Mouse (Mus musculus): Measurements from ENCODE around the gene Stx18. TPM values are rescaled to one million over a fixed set of nuclear protein-coding genes. Genes with fewer than 3 reads are reported as not detected.

The Stx18 gene
- polyA plus RNA-seq, 1 experiment from 2014 or later = 38.6 TPM

DNA sequence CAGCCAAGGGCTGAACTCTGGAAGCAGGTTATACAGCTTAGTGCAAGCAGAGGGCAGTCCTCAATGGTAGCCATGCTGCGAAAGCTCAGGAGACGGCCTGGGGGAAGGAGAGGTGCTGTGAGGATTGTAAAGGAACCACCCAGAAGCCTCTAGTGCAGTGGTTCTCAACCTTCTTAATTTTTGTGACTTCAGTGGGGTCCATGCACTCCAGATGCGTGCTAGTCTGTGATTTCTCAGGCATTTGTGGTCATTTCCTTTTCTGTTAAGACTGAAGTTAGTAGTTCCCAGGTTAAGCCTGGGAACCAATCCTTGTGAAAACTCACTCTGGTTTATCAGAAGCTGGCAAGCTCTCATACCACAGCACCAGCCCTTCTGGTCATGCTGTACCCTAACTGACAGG lies 51.6 kb downstream of the Stx18 start:
- no peak overlapping the region for H3K27ac ChIP-seq (ENCODE audit: low read length)
- 64% methylated on average over 3 of the region's 3 CpGs for WGBS
- no peak; the same call in 1 of the 2 replicates for ATAC-seq
- H3K4me2 ChIP-seq (ENCODE audit: low read length) = no peak overlapping the region
- H3K4me1 ChIP-seq (replicated peaks; ENCODE audit: control insufficient read depth, insufficient read depth, low read length) = peaks cover 9% of the 10 kb centered on the region; the same call in 1 of the 2 replicates
- H3K9ac ChIP-seq (replicated peaks; ENCODE audit: low read depth, low read length) = no peak overlapping the region
- H3K36me3 ChIP-seq (ENCODE audit: control insufficient read depth, insufficient read depth) = no peaks in the 10 kb centered on the region
- no peak overlapping the region for H3K4me3 ChIP-seq (replicated peaks; ENCODE audit: low read length)
- no peaks in the 10 kb centered on the region for H3K9me3 ChIP-seq (ENCODE audit: control insufficient read depth, low read length)
- no peaks in the 10 kb centered on the region for H3K27me3 ChIP-seq (replicated peaks; ENCODE audit: control insufficient read depth, insufficient read depth, low read length)

DNA sequence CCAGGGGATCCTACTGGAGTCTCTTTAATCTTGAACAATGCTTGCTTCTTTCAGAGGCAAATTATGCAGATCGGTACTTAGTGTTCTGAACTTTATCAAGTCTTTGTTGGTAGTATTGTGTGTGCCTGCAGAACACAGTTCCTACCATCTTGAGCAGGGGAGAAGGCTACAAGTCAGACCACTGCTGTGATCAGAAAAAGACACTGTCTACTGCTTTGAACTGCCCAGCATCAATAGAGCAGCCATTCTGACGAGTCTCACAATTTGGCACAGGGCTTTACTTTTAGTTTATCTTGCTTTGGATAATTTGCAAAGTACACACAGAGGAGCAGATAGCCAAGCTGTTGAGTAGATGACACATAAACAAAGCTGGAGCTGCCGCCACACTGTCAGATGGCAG lies 52.0 kb downstream of the Stx18 start:
- Histone ChIP-seq H3K27ac (ENCODE audit: low read length) (no peak overlapping the region), H3K36me3 (ENCODE audit: control insufficient read depth, insufficient read depth) (no peaks in the 10 kb centered on the region), H3K9me3 (ENCODE audit: control insufficient read depth, low read length) (no peaks in the 10 kb centered on the region), H3K9ac (replicated peaks; ENCODE audit: low read depth, low read length) (no peak overlapping the region), H3K4me2 (ENCODE audit: low read length) (no peak overlapping the region), H3K4me1 (replicated peaks; ENCODE audit: control insufficient read depth, insufficient read depth, low read length) (peaks cover 7% of the 10 kb centered on the region; the same call in 1 of the 2 replicates), H3K4me3 (replicated peaks; ENCODE audit: low read length) (no peak overlapping the region), H3K27me3 (replicated peaks; ENCODE audit: control insufficient read depth, insufficient read depth, low read length) (no peaks in the 10 kb centered on the region)
- peak; percentile 52 for ATAC-seq
- 19% methylated on average over 3 of the region's 3 CpGs for WGBS

DNA sequence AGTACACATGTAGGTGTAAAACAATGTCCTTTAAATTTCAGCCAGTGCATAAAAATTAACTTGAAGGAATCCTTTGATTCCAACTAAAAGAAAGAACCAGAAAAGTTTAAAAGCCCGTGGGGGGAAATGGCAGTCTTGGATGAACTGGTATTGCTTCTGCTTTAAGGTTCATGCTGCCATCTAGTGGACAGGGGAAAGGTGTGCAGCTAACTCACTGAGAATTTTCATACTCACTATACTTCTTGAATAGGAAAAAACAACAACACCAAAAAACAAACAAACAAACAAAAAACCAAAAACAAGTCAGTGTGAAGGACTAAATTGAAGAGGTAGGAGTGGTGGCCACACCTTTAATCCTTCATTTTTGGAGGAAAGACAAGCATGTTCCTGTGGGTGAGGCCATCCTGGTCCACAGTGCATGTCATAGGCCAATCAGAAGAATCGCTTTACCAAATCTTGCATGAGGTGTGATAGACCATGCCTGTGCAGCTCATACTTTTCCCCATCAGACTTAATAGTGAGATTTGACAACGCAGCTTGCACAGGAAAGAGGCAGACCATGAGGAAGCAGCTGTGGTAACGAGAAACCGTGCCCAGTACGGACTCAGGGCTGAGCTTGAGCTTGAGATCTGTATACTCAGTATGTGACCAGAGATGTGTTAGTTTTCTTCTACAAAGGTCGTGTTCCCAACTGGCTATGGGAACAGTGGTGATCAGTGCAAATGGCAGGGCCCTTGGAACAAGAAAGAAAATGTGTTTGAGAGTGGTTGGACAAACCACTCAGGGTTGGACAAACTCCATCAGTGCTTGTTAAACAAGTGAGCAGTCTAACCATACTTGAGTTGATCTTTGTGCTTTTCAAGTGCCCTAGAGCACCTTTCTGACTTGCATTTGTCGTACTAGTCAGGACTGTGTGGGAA lies 52.8 kb downstream of the Stx18 start:
- Histone ChIP-seq H3K4me1 (replicated peaks; ENCODE audit: control insufficient read depth, insufficient read depth, low read length) (peaks cover 5% of the 10 kb centered on the region; the same call in 1 of the 2 replicates), H3K36me3 (ENCODE audit: control insufficient read depth, insufficient read depth) (no peaks in the 10 kb centered on the region), H3K4me2 (ENCODE audit: low read length) (no peak overlapping the region), H3K27ac (ENCODE audit: low read length) (no peak overlapping the region), H3K27me3 (replicated peaks; ENCODE audit: control insufficient read depth, insufficient read depth, low read length) (no peaks in the 10 kb centered on the region), H3K9ac (replicated peaks; ENCODE audit: low read depth, low read length) (no peak overlapping the region), H3K4me3 (replicated peaks; ENCODE audit: low read length) (no peak overlapping the region), H3K9me3 (ENCODE audit: control insufficient read depth, low read length) (no peaks in the 10 kb centered on the region)
- peak; percentile 58; the same call in 1 of the 2 replicates for ATAC-seq
- 75% methylated on average over 8 of the region's 8 CpGs for WGBS

DNA sequence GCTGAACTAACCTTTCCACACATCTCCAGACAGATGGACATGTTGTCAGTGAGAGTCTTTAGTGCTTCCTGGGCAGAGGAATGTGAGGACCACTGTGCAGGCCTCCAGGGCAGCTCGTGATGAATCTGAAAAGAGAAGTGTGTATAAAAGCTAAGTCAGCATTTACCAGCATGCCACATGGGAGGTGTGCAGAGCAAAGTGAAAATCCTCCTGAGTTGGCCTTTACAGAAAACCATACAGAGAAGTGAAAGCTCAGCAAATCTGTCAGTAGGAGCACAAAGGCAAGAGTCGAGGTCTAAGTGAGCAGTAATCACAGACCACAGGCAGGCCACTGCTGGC lies 53.4 kb downstream of the Stx18 start:
- Histone ChIP-seq H3K27me3 (replicated peaks; ENCODE audit: control insufficient read depth, insufficient read depth, low read length) (no peaks in the 10 kb centered on the region), H3K4me3 (replicated peaks; ENCODE audit: low read length) (no peak overlapping the region), H3K27ac (ENCODE audit: low read length) (no peak overlapping the region), H3K36me3 (ENCODE audit: control insufficient read depth, insufficient read depth) (no peaks in the 10 kb centered on the region), H3K9ac (replicated peaks; ENCODE audit: low read depth, low read length) (no peak overlapping the region), H3K4me2 (ENCODE audit: low read length) (no peak overlapping the region), H3K9me3 (ENCODE audit: control insufficient read depth, low read length) (no peaks in the 10 kb centered on the region), H3K4me1 (replicated peaks; ENCODE audit: control insufficient read depth, insufficient read depth, low read length) (peaks cover 5% of the 10 kb centered on the region; the same call in 1 of the 2 replicates)
- no peak for ATAC-seq
- WGBS = 66% methylated on average over 2 of the region's 2 CpGs

DNA sequence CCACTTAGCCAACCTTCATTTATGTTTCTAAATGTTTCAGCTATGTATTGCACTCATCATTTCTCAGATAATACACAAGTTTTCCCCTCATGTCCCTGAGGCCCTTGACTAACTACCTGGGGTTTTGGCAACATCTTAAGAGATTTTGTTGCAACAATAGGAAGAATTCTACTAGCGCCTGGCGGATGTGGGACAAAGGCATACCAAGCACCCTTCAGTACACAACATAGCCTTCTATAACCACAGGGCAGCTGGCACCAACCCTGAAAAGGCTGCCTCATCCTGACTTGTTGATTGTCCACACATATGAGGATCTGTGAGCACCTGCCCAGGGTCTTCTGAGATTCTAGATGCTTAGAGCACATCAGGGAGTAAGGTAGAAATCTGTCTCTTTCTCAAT lies 55.8 kb downstream of the Stx18 start:
- H3K27ac ChIP-seq (ENCODE audit: low read length) = no peak overlapping the region
- no peak for ATAC-seq
- 85% methylated on average over 2 of the region's 2 CpGs for WGBS

DNA sequence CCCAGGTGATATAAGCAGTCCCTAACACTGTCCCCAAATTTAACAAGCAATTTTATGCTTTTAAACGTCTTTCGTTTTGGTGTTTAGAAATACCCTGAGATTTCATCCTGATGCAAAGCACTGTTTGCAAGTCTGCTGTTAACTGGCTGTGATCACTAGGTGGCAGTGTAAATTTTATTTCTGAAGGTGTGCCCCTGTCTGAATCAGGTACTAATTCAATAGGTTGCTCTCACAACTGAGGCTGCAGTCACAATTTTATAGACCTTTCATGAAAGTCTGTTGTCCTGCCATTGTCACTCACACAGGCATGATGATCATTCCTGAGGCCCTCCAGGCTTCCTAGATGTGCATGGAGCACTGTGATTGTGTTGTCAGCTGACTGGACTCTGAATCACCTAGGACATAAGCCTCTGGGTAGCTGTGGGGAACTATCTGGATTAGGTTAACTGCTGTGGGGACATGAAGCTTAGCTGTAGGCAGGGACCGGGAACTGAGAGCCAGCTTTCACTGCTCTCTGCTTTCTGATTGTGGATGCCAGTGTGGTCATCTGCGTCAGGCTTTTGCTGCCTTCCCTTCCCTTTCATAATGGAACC lies 59.1 kb downstream of the Stx18 start:
- Histone ChIP-seq H3K9ac (replicated peaks; ENCODE audit: low read depth, low read length) (no peak overlapping the region), H3K4me1 (replicated peaks; ENCODE audit: control insufficient read depth, insufficient read depth, low read length) (no peaks in the 10 kb centered on the region), H3K4me3 (replicated peaks; ENCODE audit: low read length) (no peak overlapping the region), H3K27me3 (replicated peaks; ENCODE audit: control insufficient read depth, insufficient read depth, low read length) (no peaks in the 10 kb centered on the region), H3K27ac (ENCODE audit: low read length) (no peak overlapping the region), H3K9me3 (ENCODE audit: control insufficient read depth, low read length) (no peaks in the 10 kb centered on the region), H3K36me3 (ENCODE audit: control insufficient read depth, insufficient read depth) (no peaks in the 10 kb centered on the region), H3K4me2 (ENCODE audit: low read length) (no peak overlapping the region)
- ATAC-seq = 0 out of 2 replicates have a peak, but pooled peaks have one; percentile 38
- 71% methylated on average over 4 of the region's 4 CpGs for WGBS

More for the DNA sequence above, 55.8 kb downstream of the Stx18 start:
- H3K4me2 ChIP-seq (ENCODE audit: low read length) = no peak overlapping the region
- peaks cover 5% of the 10 kb centered on the region; the same call in 1 of the 2 replicates for H3K4me1 ChIP-seq (replicated peaks; ENCODE audit: control insufficient read depth, insufficient read depth, low read length)
- H3K9me3 ChIP-seq (ENCODE audit: control insufficient read depth, low read length) = no peaks in the 10 kb centered on the region
- no peaks in the 10 kb centered on the region for H3K27me3 ChIP-seq (replicated peaks; ENCODE audit: control insufficient read depth, insufficient read depth, low read length)
- H3K9ac ChIP-seq (replicated peaks; ENCODE audit: low read depth, low read length) = no peak overlapping the region
- no peak overlapping the region for H3K4me3 ChIP-seq (replicated peaks; ENCODE audit: low read length)
- no peaks in the 10 kb centered on the region for H3K36me3 ChIP-seq (ENCODE audit: control insufficient read depth, insufficient read depth)

DNA sequence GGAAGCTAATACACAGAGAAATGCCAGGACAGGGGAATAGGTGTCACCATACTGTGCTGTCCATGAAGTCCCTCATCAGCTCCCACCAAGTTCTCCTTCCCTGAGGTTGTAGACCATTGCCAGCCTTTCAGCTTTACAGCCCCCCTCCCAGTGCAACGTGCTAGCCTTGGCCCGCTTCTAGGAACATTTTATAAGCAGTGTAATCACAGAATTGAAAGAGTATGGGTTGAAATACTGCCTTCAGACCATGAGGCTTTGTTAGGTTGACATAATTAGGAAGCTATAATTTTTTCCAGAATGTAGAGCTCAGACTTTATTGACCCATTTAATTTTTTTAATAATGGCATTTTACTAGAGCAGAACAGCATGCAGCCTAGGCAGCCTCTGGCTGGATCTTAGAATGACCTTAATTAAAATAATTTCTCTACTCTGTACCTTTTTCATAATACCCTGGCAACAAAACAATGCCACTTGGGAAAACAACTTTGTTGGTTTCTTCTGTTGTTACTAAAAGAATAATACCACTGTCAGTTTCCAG lies 60.7 kb downstream of the Stx18 start:
- WGBS = 52% methylated on average over 2 of the region's 2 CpGs
- no peak; the same call in 1 of the 2 replicates for ATAC-seq
- Histone ChIP-seq H3K4me2 (ENCODE audit: low read length) (no peak overlapping the region), H3K4me1 (replicated peaks; ENCODE audit: control insufficient read depth, insufficient read depth, low read length) (no peaks in the 10 kb centered on the region), H3K36me3 (ENCODE audit: control insufficient read depth, insufficient read depth) (no peaks in the 10 kb centered on the region), H3K9ac (replicated peaks; ENCODE audit: low read depth, low read length) (no peak overlapping the region), H3K27ac (ENCODE audit: low read length) (no peak overlapping the region), H3K4me3 (replicated peaks; ENCODE audit: low read length) (no peak overlapping the region), H3K9me3 (ENCODE audit: control insufficient read depth, low read length) (no peaks in the 10 kb centered on the region), H3K27me3 (replicated peaks; ENCODE audit: control insufficient read depth, insufficient read depth, low read length) (no peaks in the 10 kb centered on the region)

DNA sequence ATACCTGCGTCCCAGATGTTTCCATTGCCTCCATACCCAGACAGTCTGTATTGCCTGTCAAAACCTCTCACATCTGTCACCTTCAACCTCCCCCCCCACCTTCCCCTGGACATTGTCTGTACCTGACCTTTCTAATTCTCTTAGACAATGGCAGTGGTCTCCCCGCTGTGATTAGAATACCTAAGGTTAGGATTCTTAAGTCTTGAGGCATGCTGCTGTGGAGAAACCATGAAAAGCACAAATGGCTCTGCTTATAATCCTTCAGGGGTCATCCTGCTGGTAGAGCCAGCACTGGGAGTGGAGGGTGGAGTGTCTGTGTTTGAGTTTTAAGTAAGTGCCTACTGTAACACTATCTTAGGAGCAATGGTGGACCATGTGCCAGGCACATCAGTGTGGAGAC lies 64.4 kb downstream of the Stx18 start:
- no peak overlapping the region for H3K4me3 ChIP-seq (replicated peaks; ENCODE audit: low read length)
- H3K4me2 ChIP-seq (ENCODE audit: low read length) = no peak overlapping the region
- no peaks in the 10 kb centered on the region for H3K27me3 ChIP-seq (replicated peaks; ENCODE audit: control insufficient read depth, insufficient read depth, low read length)
- H3K36me3 ChIP-seq (ENCODE audit: control insufficient read depth, insufficient read depth) = no peaks in the 10 kb centered on the region
- ATAC-seq = no peak
- H3K9ac ChIP-seq (replicated peaks; ENCODE audit: low read depth, low read length) = no peak overlapping the region
- no peaks in the 10 kb centered on the region for H3K4me1 ChIP-seq (replicated peaks; ENCODE audit: control insufficient read depth, insufficient read depth, low read length)
- H3K9me3 ChIP-seq (ENCODE audit: control insufficient read depth, low read length) = no peaks in the 10 kb centered on the region
- H3K27ac ChIP-seq (ENCODE audit: low read length) = no peak overlapping the region
- WGBS = 80% methylated on average over 2 of the region's 2 CpGs

DNA sequence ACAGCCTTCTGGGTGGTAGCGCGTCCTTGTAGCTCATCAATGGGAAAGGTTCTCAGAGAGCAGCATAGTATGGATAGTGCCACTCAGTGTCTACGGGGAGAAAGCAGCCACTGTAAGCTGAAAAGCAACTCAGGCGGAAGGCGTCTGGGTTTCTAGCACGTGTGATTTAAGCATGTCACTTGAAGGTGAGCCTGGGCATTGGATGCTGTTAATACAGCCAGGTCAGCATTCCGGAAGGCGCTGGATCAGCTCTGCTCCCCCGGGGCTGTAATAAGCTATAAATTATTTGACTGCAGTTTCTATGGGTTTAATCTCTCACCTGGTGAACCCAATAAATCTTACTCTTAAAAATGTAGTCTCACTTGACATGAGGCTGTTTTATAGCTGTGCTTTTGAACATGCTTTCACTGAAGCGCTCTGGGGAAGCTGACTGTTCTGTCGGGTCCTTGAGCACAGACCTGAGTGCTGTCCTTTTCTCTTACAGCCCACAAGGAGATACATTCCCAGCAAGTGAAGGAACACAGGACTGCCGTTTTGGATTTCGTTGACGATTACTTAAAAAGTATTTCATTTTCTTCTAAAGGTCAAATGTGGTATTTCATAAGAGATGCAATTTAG lies 67.6 kb downstream of the Stx18 start:
- no peak for ATAC-seq
- Histone ChIP-seq H3K36me3 (ENCODE audit: control insufficient read depth, insufficient read depth) (no peaks in the 10 kb centered on the region), H3K9me3 (ENCODE audit: control insufficient read depth, low read length) (no peaks in the 10 kb centered on the region), H3K9ac (replicated peaks; ENCODE audit: low read depth, low read length) (no peak overlapping the region), H3K27me3 (replicated peaks; ENCODE audit: control insufficient read depth, insufficient read depth, low read length) (no peaks in the 10 kb centered on the region), H3K4me3 (replicated peaks; ENCODE audit: low read length) (no peak overlapping the region), H3K4me1 (replicated peaks; ENCODE audit: control insufficient read depth, insufficient read depth, low read length) (no peaks in the 10 kb centered on the region), H3K27ac (ENCODE audit: low read length) (no peak overlapping the region), H3K4me2 (ENCODE audit: low read length) (no peak overlapping the region)
- 89% methylated on average over 14 of the region's 14 CpGs for WGBS
